Mouse (Mus musculus): Measurements from ENCODE around the gene Vwa8. TPM values are rescaled to one million over a fixed set of nuclear protein-coding genes. Genes with fewer than 3 reads are reported as not detected.

The Vwa8 gene
- polyA plus RNA-seq, 1 experiment = 75.9 TPM

GRCm38 (mm10) chr14:79114526-79115383 is 265.9 kb downstream of the Vwa8 start:
- 78% methylated on average over 11 of the region's 11 CpGs for WGBS
- TF ChIP-seq CTCF (IDR thresholded peaks at IDR 0.05; ENCODE audit: insufficient read depth, low read depth, low read length) (no peak), POLR2A (IDR thresholded peaks at IDR 0.05; ENCODE audit: insufficient read depth, low read depth, low read length) (no peak)
- H3K27ac ChIP-seq (ENCODE audit: insufficient read depth, low read depth, low read length) = no peak overlapping the region
- no peaks in the 10 kb centered on the region for H3K4me1 ChIP-seq (ENCODE audit: control insufficient read depth, insufficient read depth, low read length)
- H3K4me3 ChIP-seq (ENCODE audit: insufficient read depth, low read depth, low read length) = no peak overlapping the region

DNA sequence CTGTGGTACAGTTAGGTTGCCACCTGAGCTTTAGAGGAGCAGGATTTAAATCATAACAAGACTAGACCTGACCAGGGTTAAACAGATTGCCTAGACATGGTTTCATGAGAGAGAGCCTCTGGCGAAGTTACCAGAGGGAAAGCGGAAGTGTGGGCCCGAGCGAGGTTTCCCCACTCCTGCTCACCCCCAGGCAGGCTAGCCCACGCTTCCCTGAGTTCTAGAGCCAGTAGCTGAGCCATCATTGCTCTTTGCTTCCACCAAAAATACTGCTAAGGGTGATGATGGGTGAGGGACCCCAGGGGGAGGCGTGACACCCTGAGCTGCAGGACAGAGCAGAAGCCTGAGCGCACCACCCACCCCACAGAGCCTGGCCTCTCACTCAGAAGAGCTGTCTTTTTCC is 269.6 kb downstream of the Vwa8 start:
- Histone ChIP-seq H3K4me1 (ENCODE audit: control insufficient read depth, insufficient read depth, low read length) (no peaks in the 10 kb centered on the region), H3K4me3 (ENCODE audit: insufficient read depth, low read depth, low read length) (no peak overlapping the region), H3K27ac (ENCODE audit: insufficient read depth, low read depth, low read length) (no peak overlapping the region)
- WGBS = 98% methylated on average over 7 of the region's 7 CpGs
- TF ChIP-seq POLR2A (IDR thresholded peaks at IDR 0.05; ENCODE audit: insufficient read depth, low read depth, low read length) = no peak
- no peak for TF ChIP-seq CTCF (IDR thresholded peaks at IDR 0.05; ENCODE audit: insufficient read depth, low read depth, low read length)

DNA sequence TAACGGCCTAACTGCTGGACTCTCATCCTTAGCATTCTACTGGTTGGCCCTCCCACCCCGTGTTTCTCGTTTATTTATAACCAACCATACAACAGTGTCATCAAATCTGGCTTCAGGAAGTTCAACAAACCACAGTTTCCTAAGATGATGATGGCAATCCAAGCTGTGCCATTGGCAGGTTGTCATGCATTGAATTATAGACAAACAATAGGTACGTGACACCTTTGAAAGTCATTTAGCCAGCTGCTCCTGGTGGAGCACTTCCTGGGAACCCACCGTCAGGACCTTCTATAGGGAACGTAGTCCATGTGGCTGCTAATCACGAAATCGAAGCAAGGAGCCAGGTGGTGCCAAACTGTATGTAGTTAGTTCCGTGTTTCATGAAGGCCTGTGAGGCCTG is 270.5 kb downstream of the Vwa8 start:
- Histone ChIP-seq H3K4me3 (ENCODE audit: insufficient read depth, low read depth, low read length) (no peak overlapping the region), H3K27ac (ENCODE audit: insufficient read depth, low read depth, low read length) (no peak overlapping the region), H3K4me1 (ENCODE audit: control insufficient read depth, insufficient read depth, low read length) (no peaks in the 10 kb centered on the region)
- WGBS = 83% methylated on average over 9 of the region's 9 CpGs
- TF ChIP-seq CTCF (IDR thresholded peaks at IDR 0.05; ENCODE audit: insufficient read depth, low read depth, low read length) (no peak), POLR2A (IDR thresholded peaks at IDR 0.05; ENCODE audit: insufficient read depth, low read depth, low read length) (no peak)

DNA sequence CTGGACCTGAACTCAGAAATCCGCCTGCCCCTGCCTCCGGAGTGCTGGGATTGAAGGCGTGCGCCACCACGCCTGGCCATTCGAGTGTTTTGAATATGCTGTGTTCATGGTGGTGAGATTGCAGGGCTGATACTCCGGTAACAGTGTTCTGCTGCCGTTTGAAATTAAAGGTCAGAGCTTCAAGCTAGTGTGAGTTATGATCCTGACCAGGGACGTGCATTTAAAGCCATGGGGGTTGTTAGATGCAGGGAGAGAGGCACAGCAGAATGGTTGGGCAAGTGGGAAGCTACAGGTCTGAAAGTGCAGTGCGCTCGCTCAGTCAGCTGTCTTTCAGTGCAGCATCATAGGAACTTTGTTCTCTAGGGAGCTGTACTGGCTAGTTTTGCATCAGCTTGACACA is 271.8 kb downstream of the Vwa8 start:
- H3K4me1 ChIP-seq (ENCODE audit: control insufficient read depth, insufficient read depth, low read length) = no peaks in the 10 kb centered on the region
- TF ChIP-seq CTCF (IDR thresholded peaks at IDR 0.05; ENCODE audit: insufficient read depth, low read depth, low read length) (no peak), POLR2A (IDR thresholded peaks at IDR 0.05; ENCODE audit: insufficient read depth, low read depth, low read length) (no peak)
- H3K27ac ChIP-seq (ENCODE audit: insufficient read depth, low read depth, low read length) = no peak overlapping the region
- no peak overlapping the region for H3K4me3 ChIP-seq (ENCODE audit: insufficient read depth, low read depth, low read length)
- WGBS = 91% methylated on average over 11 of the region's 11 CpGs

DNA sequence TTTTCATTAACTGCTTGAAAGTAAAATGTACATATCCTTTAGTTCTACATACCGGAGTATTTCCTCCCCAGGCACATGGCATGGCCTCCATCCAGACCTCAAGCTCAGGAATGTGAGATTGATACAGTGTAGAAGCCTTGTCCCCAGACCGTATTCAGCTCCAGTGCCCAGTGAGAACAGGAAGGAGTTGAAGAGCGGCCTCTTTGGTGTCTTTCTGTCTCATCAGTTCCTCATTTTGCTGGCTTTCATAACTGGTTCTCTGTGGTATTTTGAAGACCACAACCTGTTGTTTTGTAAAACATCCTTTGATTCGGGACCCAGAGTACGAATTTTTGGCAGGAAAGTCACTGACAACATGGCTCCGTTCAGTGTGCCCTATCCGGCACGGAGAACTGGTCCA is 274.6 kb downstream of the Vwa8 start:
- WGBS = 84% methylated on average over 8 of the region's 8 CpGs
- Histone ChIP-seq H3K4me1 (ENCODE audit: control insufficient read depth, insufficient read depth, low read length) (no peaks in the 10 kb centered on the region), H3K4me3 (ENCODE audit: insufficient read depth, low read depth, low read length) (no peak overlapping the region), H3K27ac (ENCODE audit: insufficient read depth, low read depth, low read length) (no peak overlapping the region)
- TF ChIP-seq POLR2A (IDR thresholded peaks at IDR 0.05; ENCODE audit: insufficient read depth, low read depth, low read length) = no peak
- TF ChIP-seq CTCF (IDR thresholded peaks at IDR 0.05; ENCODE audit: insufficient read depth, low read depth, low read length) = no peak

GRCm38 (mm10) chr14:79124643-79125042 is 275.8 kb downstream of the Vwa8 start:
- 41% methylated on average over 5 of the region's 5 CpGs for WGBS
- no peak for TF ChIP-seq CTCF (IDR thresholded peaks at IDR 0.05; ENCODE audit: insufficient read depth, low read depth, low read length)
- no peak for TF ChIP-seq POLR2A (IDR thresholded peaks at IDR 0.05; ENCODE audit: insufficient read depth, low read depth, low read length)
- Histone ChIP-seq H3K4me1 (ENCODE audit: control insufficient read depth, insufficient read depth, low read length) (no peaks in the 10 kb centered on the region), H3K27ac (ENCODE audit: insufficient read depth, low read depth, low read length) (no peak overlapping the region), H3K4me3 (ENCODE audit: insufficient read depth, low read depth, low read length) (no peak overlapping the region)

- no peaks in the 10 kb centered on the region for H3K4me1 ChIP-seq (ENCODE audit: control insufficient read depth, insufficient read depth, low read length)
- TF ChIP-seq CTCF (IDR thresholded peaks at IDR 0.05; ENCODE audit: insufficient read depth, low read depth, low read length) = no peak
- TF ChIP-seq POLR2A (IDR thresholded peaks at IDR 0.05; ENCODE audit: insufficient read depth, low read depth, low read length) = no peak
- WGBS = 91% methylated on average over 5 of the region's 5 CpGs
- H3K27ac ChIP-seq (ENCODE audit: insufficient read depth, low read depth, low read length) = no peak overlapping the region
- no peak overlapping the region for H3K4me3 ChIP-seq (ENCODE audit: insufficient read depth, low read depth, low read length)
Observed at GRCm38 (mm10) chr14:79126176-79126575, 277.3 kb downstream of the Vwa8 start.

GRCm38 (mm10) chr14:79134891-79135334 is 286.1 kb downstream of the Vwa8 start:
- Histone ChIP-seq H3K27ac (ENCODE audit: insufficient read depth, low read depth, low read length) (0 out of 2 replicates have a peak overlapping the region, but pooled peaks have one; percentile 46), H3K4me3 (ENCODE audit: insufficient read depth, low read depth, low read length) (no peak overlapping the region), H3K4me1 (ENCODE audit: control insufficient read depth, insufficient read depth, low read length) (peaks cover 11% of the 10 kb centered on the region)
- WGBS = 48% methylated on average over 7 of the region's 7 CpGs
- no peak for TF ChIP-seq POLR2A (IDR thresholded peaks at IDR 0.05; ENCODE audit: insufficient read depth, low read depth, low read length)
- TF ChIP-seq CTCF (IDR thresholded peaks at IDR 0.05; ENCODE audit: insufficient read depth, low read depth, low read length) = no peak; the same call in 1 of the 2 replicates

DNA sequence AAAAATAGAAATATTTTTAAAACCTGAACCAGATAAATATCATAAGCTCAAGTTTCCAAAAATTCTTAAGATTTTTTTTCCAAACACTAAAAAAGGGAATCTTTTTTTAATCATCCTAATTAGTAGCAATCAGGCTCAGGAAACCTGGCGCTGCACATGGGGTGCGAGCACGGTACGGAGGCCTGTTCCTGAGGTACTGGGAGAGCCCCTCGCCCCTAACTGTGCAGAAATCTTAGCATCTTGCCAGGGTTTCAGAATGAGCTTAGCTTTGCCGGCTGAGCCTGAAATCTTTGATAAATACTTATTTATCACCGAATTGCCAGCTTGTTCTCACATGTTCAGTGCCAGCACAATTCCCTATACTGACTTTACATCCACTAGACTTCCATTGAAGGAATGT is 286.6 kb downstream of the Vwa8 start:
- Histone ChIP-seq H3K27ac (ENCODE audit: insufficient read depth, low read depth, low read length) (no peak overlapping the region), H3K4me3 (ENCODE audit: insufficient read depth, low read depth, low read length) (no peak overlapping the region), H3K4me1 (ENCODE audit: control insufficient read depth, insufficient read depth, low read length) (peaks cover 11% of the 10 kb centered on the region)
- 64% methylated on average over 7 of the region's 7 CpGs for WGBS
- TF ChIP-seq CTCF (IDR thresholded peaks at IDR 0.05; ENCODE audit: insufficient read depth, low read depth, low read length) (no peak), POLR2A (IDR thresholded peaks at IDR 0.05; ENCODE audit: insufficient read depth, low read depth, low read length) (no peak)

Measured in olfactory bulb, adult 2 months (tissue).